10 mouse cellular contexts compared by ENCODE assay signal in genomic region chrX:94233432-94233831, GRCm38 (mm10). TPM values are rescaled to one million over a fixed set of nuclear protein-coding genes. Genes with fewer than 3 reads are reported as not detected.
DNase-seq lines count a peak whose midpoint lies in the region; ATAC-seq and TF ChIP-seq lines count a peak whose summit lies in the region.
"Had no signal": no experiment of that assay in that cellular context is flagged by ENCODE, and none has a peak within 500 bp of the region (broad histone marks: within the 10 kb centered on the region; RNA-seq: fewer than 3 reads in every experiment).

No protein-coding gene starts in this region.

- peaks cover 4% of the 10 kb centered on the region for H3K79me2 ChIP-seq in myocyte (ENCODE audit: control insufficient read depth, insufficient read depth)

- no peak for TF ChIP-seq CTCF in intestine, postnatal 0 days (IDR thresholded peaks at IDR 0.05; ENCODE audit: low read depth)
- TF ChIP-seq CTCF in E14TG2a.4 (conservative IDR thresholded peaks at IDR 0.05; ENCODE audit: low read length) = no peak

- no peaks in the 10 kb centered on the region for H3K36me3 ChIP-seq in intestine, postnatal 0 days (ENCODE audit: control insufficient read depth, insufficient read depth)
- H3K36me3 ChIP-seq in intestine, embryonic 16.5 days (ENCODE audit: control insufficient read depth, insufficient read depth, low read length) = no peaks in the 10 kb centered on the region
- H3K36me3 ChIP-seq in E14TG2a.4 (ENCODE audit: insufficient read depth, low read length) (no peaks in the 10 kb centered on the region), myocyte (ENCODE audit: control insufficient read depth, insufficient read depth) (no peaks in the 10 kb centered on the region)

- H3K27me3 ChIP-seq in intestine, postnatal 0 days (replicated peaks; ENCODE audit: control insufficient read depth, insufficient read depth, low read length) = no peaks in the 10 kb centered on the region
- H3K27me3 ChIP-seq in intestine, embryonic 16.5 days (replicated peaks; ENCODE audit: control insufficient read depth, insufficient read depth, low read length) = peaks cover 9% of the 10 kb centered on the region
- H3K27me3 ChIP-seq in E14TG2a.4 (ENCODE audit: insufficient read depth, low read length) (peaks cover 7% of the 10 kb centered on the region), myocyte (ENCODE audit: control insufficient read depth, insufficient read depth, insufficient read length) (no peaks in the 10 kb centered on the region)

- peak overlapping the region; percentile 65 for H3K4me2 ChIP-seq in intestine, postnatal 0 days (replicated peaks; ENCODE audit: low read depth)
- no peak overlapping the region for H3K4me2 ChIP-seq in intestine, embryonic 16.5 days (ENCODE audit: low read depth, low read length)
- peak overlapping the region; percentile 78 for H3K4me2 ChIP-seq in myocyte (ENCODE audit: low read depth)

- H3K9me3 ChIP-seq in intestine, postnatal 0 days (ENCODE audit: control insufficient read depth) = no peaks in the 10 kb centered on the region
- no peaks in the 10 kb centered on the region for H3K9me3 ChIP-seq in intestine, embryonic 16.5 days (ENCODE audit: control insufficient read depth, low read length)
- H3K9me3 ChIP-seq in E14TG2a.4 (ENCODE audit: low read length) = no peaks in the 10 kb centered on the region

- H3ac ChIP-seq in myocyte (ENCODE audit: control insufficient read depth, insufficient read length) = no peak overlapping the region

- H3K27ac ChIP-seq in intestine, postnatal 0 days (ENCODE audit: low read depth, low read length) = no peak overlapping the region
- H3K27ac ChIP-seq in intestine, embryonic 16.5 days (ENCODE audit: low read length) = no peak overlapping the region

- ATAC-seq in intestine, postnatal 0 days = no peak
- no peak for ATAC-seq in intestine, embryonic 16.5 days

- no peaks in the 10 kb centered on the region for H3K4me1 ChIP-seq in intestine, postnatal 0 days (replicated peaks; ENCODE audit: control insufficient read depth, insufficient read depth, low read length)
- H3K4me1 ChIP-seq in intestine, embryonic 16.5 days (ENCODE audit: control insufficient read depth, insufficient read depth, low read length) = no peaks in the 10 kb centered on the region
- 0 out of 2 replicates have a peak, but pooled peaks cover 3% of the 10 kb centered on the region for H3K4me1 ChIP-seq in E14TG2a.4 (replicated peaks; ENCODE audit: low read depth, low read length)

- TF ChIP-seq POLR2A in myocyte (IDR thresholded peaks at IDR 0.05; ENCODE audit: insufficient read length, low read depth) = no peak

- DNase-seq in adrenal gland, postnatal 14 days = peak; percentile 14
- no peak for DNase-seq in adrenal gland, postnatal 25 days
- DNase-seq in layer of hippocampus, postnatal 10 days (ENCODE audit: low spot score in 2 of 2) = no peak
- no peak for DNase-seq in left cerebral cortex, adult 18-20 months (ENCODE audit: low spot score in 2 of 2)
- DNase-seq: adrenal gland, adult 8-10 months; kidney, adult 2 months had no signal

- WGBS in intestine, postnatal 0 days = 37% methylated on average over 5 of the region's 5 CpGs
- WGBS in intestine, embryonic 16.5 days = 39% methylated on average over 5 of the region's 5 CpGs

- peak overlapping the region; percentile 67 for H3K4me3 ChIP-seq in intestine, postnatal 0 days (ENCODE audit: low read depth, low read length)
- H3K4me3 ChIP-seq in intestine, embryonic 16.5 days (ENCODE audit: low read length) = no peak overlapping the region
- H3K4me3 ChIP-seq in E14TG2a.4 (replicated peaks; ENCODE audit: low read length) (0 out of 2 replicates have a peak overlapping the region, but pooled peaks have one; percentile 83), myocyte (peak overlapping the region; percentile 38)

- H3K9ac ChIP-seq in intestine, postnatal 0 days (ENCODE audit: low read depth, low read length) = no peak overlapping the region
- no peak overlapping the region for H3K9ac ChIP-seq in intestine, embryonic 16.5 days (ENCODE audit: low read depth, low read length)

TF ChIP-seq in myocyte, 11 proteins besides CTCF, POLR2A, EP300 and RAD21:
- TF ChIP-seq CEBPB (IDR thresholded peaks at IDR 0.05; ENCODE audit: insufficient read depth, poor library complexity, severe bottlenecking) (no peak), MYOG (IDR thresholded peaks at IDR 0.05; ENCODE audit: control insufficient read depth in 1 of 3, insufficient read depth in 1 of 3, insufficient read length in 2 of 3, low read depth in 2 of 3) (no peak), USF1 (IDR thresholded peaks at IDR 0.05; ENCODE audit: low read depth) (no peak), SRF (IDR thresholded peaks at IDR 0.05; ENCODE audit: control insufficient read depth, insufficient read length, low read depth) (no peak), TCF12 (IDR thresholded peaks at IDR 0.05; ENCODE audit: insufficient read depth, poor library complexity, severe bottlenecking) (no peak), POLR2AphosphoS2 (IDR thresholded peaks at IDR 0.05; ENCODE audit: insufficient read length, low read depth) (no peak), MAX (IDR thresholded peaks at IDR 0.05; ENCODE audit: low read depth) (no peak), E2F4 (IDR thresholded peaks at IDR 0.05; ENCODE audit: insufficient read depth) (no peak), TCF3 (IDR thresholded peaks at IDR 0.05; ENCODE audit: insufficient read length, low read depth) (no peak), MYOD1 (IDR thresholded peaks at IDR 0.05; ENCODE audit: control insufficient read depth in 1 of 3, insufficient read length in 2 of 3, low read depth in 2 of 3) (no peak), REST (IDR thresholded peaks at IDR 0.05; ENCODE audit: insufficient read depth, insufficient read length) (no peak)

RNA-seq across cellular contexts. Expression of gene Klhl15, which starts 1.0 kb away (rescaled TPM):
- total RNA-seq in adrenal gland, postnatal 14 days (2021) = 15.7 and 15.9 TPM in 2 replicates
- total RNA-seq in adrenal gland, postnatal 25 days (2021) = 14.9 and 21.8 TPM in 2 replicates
- polyA plus RNA-seq in intestine, postnatal 0 days (2015; fragmentation: Nextera tagmentation; extraction: Ambion mirVana) = 4.7 and 5.0 TPM in 2 replicates
- 5.7 and 6.2 TPM in 2 replicates for polyA plus RNA-seq in intestine, embryonic 16.5 days (2015; fragmentation: Nextera tagmentation; extraction: Ambion mirVana)
- 3.8 TPM for polyA plus RNA-seq in myocyte (2012; fragmentation: generic; extraction: Trizol)
- 10 to 100 TPM; 23.8 to 24.5 TPM for total RNA-seq in layer of hippocampus, postnatal 10 days (2021)
- total RNA-seq in left cerebral cortex, adult 18-20 months (2021) = 10 to 100 TPM; 27.0 to 29.6 TPM

RNA-seq across cellular contexts. Expression of gene Eif2s3x, which starts 20.8 kb away (rescaled TPM):
- total RNA-seq in adrenal gland, postnatal 14 days (2021) = 110 and 127 TPM in 2 replicates
- 155 and 188 TPM in 2 replicates for total RNA-seq in adrenal gland, postnatal 25 days (2021)
- 35.2 and 36.7 TPM in 2 replicates for polyA plus RNA-seq in intestine, postnatal 0 days (2015; fragmentation: Nextera tagmentation; extraction: Ambion mirVana)
- polyA plus RNA-seq in intestine, embryonic 16.5 days (2015; fragmentation: Nextera tagmentation; extraction: Ambion mirVana) = 63.0 and 68.9 TPM in 2 replicates
- polyA plus RNA-seq in myocyte (2012; fragmentation: generic; extraction: Trizol) = 53.8 TPM
- total RNA-seq in layer of hippocampus, postnatal 10 days (2021) = 100 to 1,000 TPM; 124 to 175 TPM
- total RNA-seq in left cerebral cortex, adult 18-20 months (2021) = 100 to 1,000 TPM; 111 to 179 TPM
